Mouse (Mus musculus) heart, embryonic 11.5 days (tissue): ENCODE data around the gene Olfr1251. TPM values are rescaled to one million over a fixed set of nuclear protein-coding genes. Genes with fewer than 3 reads are reported as not detected.
"Not testable (repeated sequence)": the region's sequence is repeated elsewhere in the genome, so short reads cannot be mapped to it uniquely, and the experiment has no call there.

Experiments used
- ATAC-seq: fragments of 200-750 bp; cut with Nextera tagmentation; replicated peaks from 2 replicates; pipeline ENCODE4 v1.8.0; 2017; ENCODE audit warnings: moderate library complexity; ENCODE audit not compliant: insufficient number of reproducible peaks, low FRiP score, low TSS enrichment
- H3K27ac ChIP-seq: fragments of 300-500 bp; sonication (generic); 2 replicates; pipeline ENCODE4 v1.5.1; 2014; ENCODE audit warnings: mild to moderate bottlenecking, low read depth, low read length
- H3K27me3 ChIP-seq: fragments of 300-500 bp; sonication (generic); 2 replicates; pipeline ENCODE4 v1.6.1; 2014; ENCODE audit warnings: mild to moderate bottlenecking, low read length, mixed read lengths; ENCODE audit not compliant: control insufficient read depth, insufficient read depth
- H3K36me3 ChIP-seq: fragments of 300-500 bp; sonication (generic); 2 replicates; pipeline ENCODE4 v1.6.1; 2014; ENCODE audit warnings: mild to moderate bottlenecking, low read length, moderate library complexity, mixed read lengths; ENCODE audit not compliant: control insufficient read depth, insufficient read depth
- H3K4me1 ChIP-seq: fragments of 300-500 bp; sonication (generic); 2 replicates; pipeline ENCODE4 v1.6.1; 2014; ENCODE audit warnings: low read length; ENCODE audit not compliant: control insufficient read depth, insufficient read depth
- H3K4me2 ChIP-seq: fragments of 300-500 bp; sonication (generic); 2 replicates; pipeline ENCODE4 v1.6.1; 2014; ENCODE audit warnings: mild to moderate bottlenecking, moderate library complexity
- H3K4me3 ChIP-seq: fragments of 300-500 bp; sonication (generic); 2 replicates; pipeline ENCODE4 v1.5.1; 2014; ENCODE audit warnings: low read depth, low read length
- H3K9ac ChIP-seq: fragments of 300-500 bp; sonication (generic); 2 replicates; pipeline ENCODE4 v1.6.1; 2014; ENCODE audit warnings: mild to moderate bottlenecking, low read depth, low read length, moderate library complexity
- H3K9me3 ChIP-seq: fragments of 300-500 bp; sonication (generic); replicated peaks from 2 replicates; pipeline ENCODE4 v1.6.1; 2016; ENCODE audit warnings: low read length; ENCODE audit not compliant: control insufficient read depth
- WGBS: fragments of 180-500 bp; shearing (Covaris S2); extraction: QIAGEN DNeasy Blood & Tissue Kit; methylation state at CpG from one replicate; pipeline ENCODE4 v1.1.7; 2014; ENCODE audit not compliant: insufficient replicate concordance; 5-methylcytosine and 5-hydroxymethylcytosine counted together
- polyA plus RNA-seq: library from polyadenylated mRNA; unstranded; fragments of >200 nt; fragmentation: Nextera tagmentation; extraction: Ambion mirVana; gene quantifications from 2 replicates; pipeline ENCODE4 v1.2.1, GENCODE M21; 2014

The Olfr1251 gene
- not detected in 2 replicates for polyA plus RNA-seq

GRCm38 (mm10) chr2:89671836-89672235 lies at the start of gene Olfr1251:
Olfr1251 (minus strand) TSS chr2:89671936.
- no peak for ATAC-seq
- Histone ChIP-seq H3K9me3 (no peaks in the 10 kb centered on the region), H3K9ac (no peak within 1 kb of the TSS), H3K27me3 (no peaks in the 10 kb centered on the region), H3K4me3 (no peak within 1 kb of the TSS), H3K27ac (no peak within 1 kb of the TSS), H3K4me1 (no peaks in the 10 kb centered on the region), H3K36me3 (no peaks in the 10 kb centered on the region), H3K4me2 (no peak within 1 kb of the TSS)

- Histone ChIP-seq H3K4me2 (no peak overlapping the region), H3K4me3 (no peak overlapping the region), H3K4me1 (no peaks in the 10 kb centered on the region), H3K9me3 (no peaks in the 10 kb centered on the region), H3K27ac (no peak overlapping the region), H3K27me3 (no peaks in the 10 kb centered on the region), H3K36me3 (no peaks in the 10 kb centered on the region), H3K9ac (no peak overlapping the region)
- 83% methylated on average over 6 of the region's 6 CpGs for WGBS
- ATAC-seq, result no peak; the same call in 1 of the 2 replicates
These were observed 20.2 kb upstream of the Olfr1251 start for GRCm38 (mm10) chr2:89691980-89692379.

GRCm38 (mm10) chr2:89661367-89661766 lies 10.4 kb downstream of the Olfr1251 start, which contains the start of gene Olfr1250:
Olfr1250 (minus strand) TSS chr2:89661467.
- no peaks in the 10 kb centered on the region for H3K36me3 ChIP-seq
- no peaks in the 10 kb centered on the region for H3K27me3 ChIP-seq
- no peak within 1 kb of the TSS for H3K9ac ChIP-seq
- no peak for ATAC-seq
- H3K9me3 ChIP-seq, result no peaks in the 10 kb centered on the region
- no peaks in the 10 kb centered on the region for H3K4me1 ChIP-seq
- H3K4me3 ChIP-seq, result no peak within 1 kb of the TSS
- H3K4me2 ChIP-seq, result no peak within 1 kb of the TSS
- H3K27ac ChIP-seq, result no peak within 1 kb of the TSS

- Histone ChIP-seq H3K4me1 (no peaks in the 10 kb centered on the region), H3K4me2 (no peak within 1 kb of the TSS), H3K9ac (no peak within 1 kb of the TSS), H3K9me3 (no peaks in the 10 kb centered on the region), H3K36me3 (no peaks in the 10 kb centered on the region), H3K27ac (no peak within 1 kb of the TSS), H3K27me3 (no peaks in the 10 kb centered on the region), H3K4me3 (no peak within 1 kb of the TSS)
- no peak for ATAC-seq
- WGBS, result 89% methylated on average over 2 of the region's 2 CpGs
These were observed 36.9 kb downstream of the Olfr1251 start, which contains the start of gene Olfr1249 for GRCm38 (mm10) chr2:89634883-89635282. Olfr1249 (minus strand) TSS chr2:89634983.

GRCm38 (mm10) chr2:89618145-89618544 lies 53.6 kb downstream of the Olfr1251 start, which contains the start of gene Olfr1248:
Olfr1248 (minus strand) TSS chr2:89618245.
- H3K4me2 ChIP-seq, H3K4me1 ChIP-seq, H3K27ac ChIP-seq, ATAC-seq, H3K9ac ChIP-seq, H3K4me3 ChIP-seq, H3K27me3 ChIP-seq, H3K9me3 ChIP-seq, H3K36me3 ChIP-seq: not testable (repeated sequence)
- 86% methylated on average over 1 of the region's 1 CpGs for WGBS

Other genes starting within 250 kb of the Olfr1251 start
- not detected in 2 replicates for gene Olfr1240, start 228.9 kb downstream of the Olfr1251 start, polyA plus RNA-seq
- gene Olfr1241, start 184.8 kb downstream of the Olfr1251 start, polyA plus RNA-seq, result not detected in 2 replicates
- not detected in 2 replicates for gene Olfr1242, start 173.6 kb downstream of the Olfr1251 start, polyA plus RNA-seq
- not detected in 2 replicates for gene Olfr1243, start 140.4 kb downstream of the Olfr1251 start, polyA plus RNA-seq
- not detected in 2 replicates for gene Olfr1245, start 93.5 kb downstream of the Olfr1251 start, polyA plus RNA-seq
- not detected in 2 replicates for gene Olfr1246, start 78.8 kb downstream of the Olfr1251 start, polyA plus RNA-seq
- not detected in 2 replicates for gene Olfr1247, start 57.8 kb downstream of the Olfr1251 start, polyA plus RNA-seq
- gene Olfr1248, start 53.7 kb downstream of the Olfr1251 start, polyA plus RNA-seq, result not detected in 2 replicates
- not detected in 2 replicates for gene Olfr1249, start 37.0 kb downstream of the Olfr1251 start, polyA plus RNA-seq
- not detected in 2 replicates for gene Olfr1250, start 10.5 kb downstream of the Olfr1251 start, polyA plus RNA-seq
- gene Olfr1252, start 53.1 kb upstream of the Olfr1251 start, polyA plus RNA-seq, result not detected in 2 replicates
- gene Olfr1253, start 85.2 kb upstream of the Olfr1251 start, polyA plus RNA-seq, result not detected in 2 replicates
- not detected in 2 replicates for gene Olfr1254, start 121.7 kb upstream of the Olfr1251 start, polyA plus RNA-seq
- not detected in 2 replicates for gene Olfr1255, start 140.1 kb upstream of the Olfr1251 start, polyA plus RNA-seq
- not detected in 2 replicates for gene Olfr1256, start 169.6 kb upstream of the Olfr1251 start, polyA plus RNA-seq
- not detected in 2 replicates for gene Olfr48, start 176.3 kb upstream of the Olfr1251 start, polyA plus RNA-seq
- gene Olfr1257, start 206.5 kb upstream of the Olfr1251 start, polyA plus RNA-seq, result not detected in 2 replicates